Mouse (Mus musculus) cortical plate, adult 2 months (tissue): ENCODE data around the gene Lrsam1.

Source experiments
- CTCF ChIP-seq: fragments of 200-500 bp; IDR thresholded peaks from 2 replicates; pipeline ENCODE4 v1.5.1; 2011; ENCODE audit warnings: mild to moderate bottlenecking, control low read depth, low read length; ENCODE audit not compliant: insufficient read depth; ENCODE audit errors: extremely low read depth
- POLR2A ChIP-seq: fragments of 200-500 bp; IDR thresholded peaks from 2 replicates; pipeline ENCODE4 v1.6.1; 2011; ENCODE audit warnings: mild to moderate bottlenecking, low read length, control low read depth; ENCODE audit not compliant: insufficient read depth; ENCODE audit errors: extremely low read depth

GRCm38 (mm10) chr2:32882283-32883043 is 79.0 kb downstream of the Lrsam1 start:
- TF ChIP-seq CTCF (no peak), POLR2A (no peak)
